Mouse (Mus musculus) embryonic stem cell, embryonic (primary cell): ENCODE results near the gene Dnah11.

Experiments used
- CTCF ChIA-PET, 4 experiments: fragments of 300-600 bp in 2 of 4; fragments of 350-600 bp in 2 of 4; sonication (Branson Sonifier 250); formaldehyde crosslinking; loops; one replicate each; lab custom pipeline; 2022; ENCODE audit warnings: inconsistent platforms in 2 of 4; lab: Charles Lee
- POLR2A ChIA-PET, 4 experiments: fragments of 300-600 bp in 2 of 4; fragments of 350-600 bp in 2 of 4; sonication (Branson Sonifier 250); formaldehyde crosslinking; loops; one replicate each; lab custom pipeline; 2022; ENCODE audit warnings: antibody characterized with exemption in 4 of 4, inconsistent platforms in 1 of 4; lab: Charles Lee

The Dnah11 gene

DNA sequence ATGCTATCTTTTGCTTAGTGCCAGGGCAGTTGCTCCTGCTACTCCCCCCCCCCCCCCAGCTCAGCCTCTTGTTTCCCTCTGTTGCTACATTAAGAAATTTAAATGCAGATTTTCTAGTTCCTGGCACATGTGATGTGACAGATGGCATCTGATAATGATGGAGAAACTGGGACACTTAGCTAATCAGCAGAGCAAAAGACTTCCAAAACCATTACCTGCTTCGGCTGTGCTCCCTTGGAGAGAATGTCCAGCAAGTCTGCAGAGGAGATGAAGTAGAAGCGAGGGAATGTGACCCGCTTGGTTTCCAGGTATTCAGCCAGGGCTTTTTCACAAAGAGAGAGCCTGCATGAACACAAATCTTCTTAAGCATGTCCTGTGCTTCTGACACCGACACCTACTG, 94.3 kb downstream of the Dnah11 start:
- POLR2A ChIA-PET: no interaction called here
- CTCF ChIA-PET: interaction anchor here in 1 of 4 experiments (0.6 kb wide), 1 partner anchor 1047 kb away, joined by 11 read pairs; no protein-coding TSS in a partner anchor

DNA sequence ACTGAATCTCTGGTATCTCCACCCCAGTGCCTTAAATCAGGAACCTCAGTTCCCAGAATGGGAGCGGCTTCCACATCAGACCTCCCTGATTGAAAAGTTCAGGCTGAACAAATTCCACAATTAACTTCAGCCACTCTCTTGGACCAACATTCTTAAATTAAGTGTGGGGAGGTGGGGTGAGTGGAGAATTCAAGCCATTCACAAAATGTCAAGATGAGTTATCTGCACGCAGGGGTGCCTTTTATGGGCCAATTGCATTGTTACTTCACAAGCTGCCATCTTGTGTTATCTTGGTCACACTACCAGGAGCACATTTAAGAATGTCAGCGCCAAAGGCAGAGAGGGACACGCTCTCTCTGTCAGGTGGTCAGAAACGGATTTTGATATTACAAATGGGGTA, 99.1 kb downstream of the Dnah11 start:
- CTCF ChIA-PET: no interaction called here
- POLR2A ChIA-PET: no interaction called here

DNA sequence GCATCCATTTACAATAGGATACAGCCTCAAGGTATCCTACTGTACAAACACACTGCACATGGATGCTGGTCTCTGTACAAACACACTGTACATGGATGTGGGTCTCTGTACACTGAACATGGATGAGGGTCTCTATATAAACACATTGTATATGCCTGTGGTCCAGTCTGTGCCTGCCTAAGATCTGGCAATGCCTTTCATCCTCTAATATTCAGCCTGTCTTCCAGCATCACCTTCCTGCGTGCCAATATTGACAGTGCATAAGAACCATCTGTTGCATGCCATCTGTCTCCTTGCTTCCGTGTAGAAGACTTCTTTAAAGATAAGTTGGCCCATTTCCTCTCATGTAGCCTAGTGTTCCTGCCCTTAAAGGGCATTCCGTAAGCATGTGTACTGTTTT, 100.6 kb downstream of the Dnah11 start:
- CTCF ChIA-PET: no interaction called here
- POLR2A ChIA-PET: no interaction called here

DNA sequence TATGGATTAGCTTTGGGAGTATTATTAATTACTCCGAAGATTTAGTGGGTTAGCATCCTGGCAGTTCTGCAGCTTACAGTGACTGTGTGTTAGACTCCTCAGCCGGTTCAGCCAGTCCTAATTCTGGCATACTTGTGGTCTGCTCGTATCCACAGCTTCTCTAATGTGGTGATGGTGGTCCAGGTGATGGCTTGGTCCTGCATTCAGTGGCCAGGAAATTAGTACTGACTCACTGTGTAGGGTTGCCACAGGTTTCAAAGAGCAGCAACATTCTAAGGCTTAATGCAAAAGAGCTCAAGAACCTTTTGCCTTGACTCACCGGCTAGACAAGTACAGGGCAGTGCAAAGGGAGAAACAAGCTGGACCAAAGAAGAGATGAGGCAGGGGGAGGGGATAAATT, 103.9 kb downstream of the Dnah11 start:
- CTCF ChIA-PET: no interaction called here

DNA sequence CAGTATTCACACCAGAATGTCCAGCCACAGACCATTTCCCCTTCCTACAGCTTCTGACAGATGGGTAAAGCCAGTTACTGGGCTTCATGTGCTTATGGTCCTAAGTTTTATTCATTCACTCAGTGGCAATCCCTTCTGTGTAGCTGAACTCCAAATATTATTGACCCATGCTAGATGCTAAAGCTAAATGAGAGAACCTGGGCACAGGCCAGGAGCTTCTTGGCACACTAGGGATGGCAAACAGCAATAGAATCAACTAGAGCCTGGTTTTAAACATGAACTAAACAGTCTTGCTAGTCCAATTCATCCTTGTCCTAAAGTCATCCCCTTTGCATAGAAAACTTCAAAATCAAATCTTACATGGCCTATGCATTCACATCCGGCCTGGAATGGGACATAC, 113.6 kb downstream of the Dnah11 start:
- ChIA-PET CTCF (no interaction called here), POLR2A (no interaction called here)

More for the DNA sequence above, 103.9 kb downstream of the Dnah11 start:
- POLR2A ChIA-PET: interaction anchor here in 2 of 4 experiments (0.7 kb wide), 2 partner anchors 88 to 321 kb away, joined by 4 to 5 read pairs; no protein-coding TSS in a partner anchor

DNA sequence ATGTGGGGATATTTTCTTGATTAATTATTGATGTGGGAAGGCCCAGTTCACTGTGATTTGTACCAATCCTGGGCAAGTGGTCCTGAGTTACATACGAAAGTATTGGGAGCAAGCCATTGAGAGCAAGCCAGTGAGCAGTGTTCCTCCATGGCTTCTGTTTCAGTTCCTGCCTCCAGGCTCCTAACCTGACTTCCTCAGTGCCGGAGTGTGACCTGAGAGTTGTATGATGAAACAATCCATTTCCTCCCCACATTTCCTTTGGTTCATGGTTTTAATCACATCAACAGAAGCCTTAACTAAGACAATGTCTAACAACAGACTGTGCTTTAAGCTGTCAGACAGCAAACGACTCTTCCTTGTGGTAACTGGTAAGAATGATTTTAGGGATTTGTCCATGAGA, 114.0 kb downstream of the Dnah11 start:
- CTCF ChIA-PET: no interaction called here

DNA sequence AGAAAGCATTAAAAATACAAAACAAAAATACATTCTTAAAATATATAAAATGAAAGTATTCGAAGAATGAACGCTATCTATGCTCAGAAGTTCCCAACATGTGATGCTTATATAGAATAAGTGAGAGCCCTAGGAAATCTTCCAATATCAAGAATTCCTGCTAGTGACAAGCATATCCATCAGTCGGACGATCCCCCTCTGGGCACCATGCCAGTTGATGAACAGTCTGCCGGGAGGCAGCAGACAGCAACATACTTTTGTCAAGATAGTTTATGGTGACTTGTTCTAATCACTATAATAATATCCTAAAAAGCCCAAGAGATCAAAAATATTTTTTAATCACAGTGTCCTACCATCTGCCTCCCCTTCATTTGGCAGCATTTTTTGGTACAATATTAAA, 114.7 kb downstream of the Dnah11 start:
- POLR2A ChIA-PET: no interaction called here
- CTCF ChIA-PET: no interaction called here

More for the DNA sequence above, 114.0 kb downstream of the Dnah11 start:
- POLR2A ChIA-PET: no interaction called here

DNA sequence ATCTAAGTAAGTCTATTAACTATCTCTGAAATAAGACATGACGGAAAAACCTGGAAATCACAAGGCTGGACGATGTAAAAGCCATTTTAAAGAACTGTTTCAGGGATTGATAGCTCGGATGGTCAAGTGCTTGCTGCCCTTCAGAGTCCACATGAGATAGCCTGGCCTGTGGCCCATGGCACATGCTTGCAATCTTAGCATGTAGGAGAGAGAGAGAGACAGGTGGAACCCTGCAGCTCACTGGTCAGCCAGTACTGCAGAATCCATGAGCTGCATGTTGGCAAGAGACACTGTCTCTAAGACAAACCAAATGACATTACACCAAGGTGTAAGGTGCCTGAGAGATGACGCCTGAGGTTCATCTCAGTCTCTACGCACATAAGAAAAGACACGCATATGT, 118.4 kb downstream of the Dnah11 start:
- CTCF ChIA-PET: no interaction called here
- POLR2A ChIA-PET: no interaction called here

DNA sequence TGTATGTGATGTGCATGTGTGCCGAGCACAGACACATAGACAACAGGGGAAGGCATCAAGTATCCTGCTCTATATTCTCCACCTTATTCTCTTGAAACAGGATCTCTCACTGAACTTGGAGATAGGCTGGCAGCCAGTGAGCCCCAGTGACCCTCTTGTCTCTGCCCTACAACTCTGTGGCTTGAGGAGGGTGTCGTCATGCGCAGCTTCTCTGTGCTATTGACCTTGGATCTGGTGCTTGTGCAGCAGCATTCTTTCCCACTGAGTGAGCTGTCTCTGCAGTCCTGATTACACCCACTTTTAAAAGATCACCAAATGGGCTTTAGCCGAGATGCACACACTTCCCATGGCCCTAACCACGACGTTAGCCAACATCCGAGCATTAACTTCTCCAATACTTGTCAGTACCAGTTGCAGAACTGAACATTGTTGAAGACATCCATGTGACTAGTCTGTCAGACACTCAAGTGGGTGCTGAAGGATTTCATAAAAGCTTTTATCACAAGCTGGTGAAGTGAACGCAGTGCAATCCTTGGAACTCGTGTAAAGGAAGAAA, 120.3 kb downstream of the Dnah11 start:
- POLR2A ChIA-PET: no interaction called here
- CTCF ChIA-PET: no interaction called here

DNA sequence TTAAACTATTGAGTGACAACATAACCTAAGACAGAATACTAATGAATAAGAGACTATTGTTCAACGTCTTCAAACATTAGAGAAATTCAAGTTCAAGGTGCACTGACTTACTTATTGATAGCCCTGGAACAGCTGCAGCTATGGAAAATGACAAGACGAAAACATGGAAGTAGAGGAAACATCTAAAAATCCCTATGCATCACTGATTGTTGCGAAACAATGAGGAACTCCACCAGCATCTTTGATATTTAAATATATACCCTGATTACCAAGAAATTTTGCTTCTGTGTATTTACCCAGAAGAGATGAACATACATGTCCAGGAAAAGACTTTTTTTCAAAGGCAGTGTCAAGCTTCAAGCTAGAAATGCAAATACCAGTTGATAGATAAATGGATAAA, 122.0 kb downstream of the Dnah11 start:
- POLR2A ChIA-PET: no interaction called here
- CTCF ChIA-PET: no interaction called here

DNA sequence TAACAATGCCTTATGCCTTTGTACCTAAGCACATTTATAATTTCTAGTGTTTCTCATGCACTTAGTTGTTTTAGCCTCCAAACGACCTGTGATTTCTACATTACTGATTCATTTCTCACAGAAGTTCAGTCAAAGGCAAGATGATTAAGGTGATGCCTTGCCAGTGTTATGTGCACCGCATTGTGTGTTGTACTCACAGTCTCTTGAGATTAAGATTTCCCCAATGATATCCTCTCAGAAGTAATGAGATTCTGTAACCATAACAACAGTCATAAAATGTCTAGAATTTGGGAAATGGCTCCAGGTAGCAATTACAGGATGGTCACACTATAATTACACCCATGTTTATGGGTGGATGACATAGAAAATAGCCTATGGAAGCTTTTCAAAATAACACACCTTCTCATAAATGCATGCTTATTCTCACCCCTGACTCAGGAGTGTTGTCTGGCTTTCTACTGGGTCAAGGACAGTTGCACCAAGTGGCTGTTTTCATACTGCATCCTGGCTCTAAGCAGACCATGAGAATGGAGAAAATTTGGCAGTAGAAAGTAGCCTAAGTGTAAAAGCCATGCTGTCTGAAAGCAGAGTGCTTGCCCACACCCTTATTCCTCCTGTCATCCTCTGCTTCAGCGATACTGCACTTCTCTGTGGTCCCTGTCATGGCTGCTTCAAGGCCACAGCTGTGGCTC, 126.5 kb downstream of the Dnah11 start:
- POLR2A ChIA-PET: no interaction called here
- CTCF ChIA-PET: no interaction called here

DNA sequence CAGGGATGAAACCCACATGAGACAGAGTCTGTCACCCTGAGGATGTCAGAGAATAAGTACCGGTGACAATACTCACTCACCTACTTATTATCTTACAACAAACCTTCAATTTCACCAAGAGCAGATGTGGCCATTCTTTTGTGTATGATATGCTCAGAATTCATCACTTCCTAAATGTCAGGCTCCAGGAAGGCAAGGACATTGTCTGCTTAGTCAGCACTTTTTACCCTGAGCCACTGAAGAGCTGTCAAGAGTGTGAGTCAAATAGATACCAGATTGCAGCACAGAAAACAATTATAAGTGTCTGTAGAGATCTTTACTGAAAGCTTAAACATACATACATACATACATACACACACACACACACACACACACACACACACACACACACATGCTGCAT, 127.2 kb downstream of the Dnah11 start:
- CTCF ChIA-PET: no interaction called here
- POLR2A ChIA-PET: no interaction called here

DNA sequence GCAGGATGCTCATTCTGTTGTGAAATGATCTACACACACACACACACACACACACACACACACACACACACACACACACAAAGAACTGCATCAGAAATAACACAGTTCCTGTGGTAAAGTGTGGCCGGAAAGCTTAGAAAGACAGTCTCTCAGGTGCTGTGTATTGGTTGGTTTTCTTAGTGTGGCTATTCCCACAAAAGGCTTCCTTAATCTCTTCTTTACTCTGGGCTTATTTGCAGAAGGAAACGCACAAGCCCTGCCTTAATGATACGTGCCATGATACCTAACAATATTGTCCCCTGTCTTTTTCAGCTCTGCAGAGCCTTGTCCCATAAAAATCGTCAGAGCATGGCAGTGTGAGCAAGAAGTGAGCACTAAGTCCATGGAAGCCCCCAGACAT, 130.1 kb downstream of the Dnah11 start:
- ChIA-PET CTCF (no interaction called here), POLR2A (no interaction called here)

DNA sequence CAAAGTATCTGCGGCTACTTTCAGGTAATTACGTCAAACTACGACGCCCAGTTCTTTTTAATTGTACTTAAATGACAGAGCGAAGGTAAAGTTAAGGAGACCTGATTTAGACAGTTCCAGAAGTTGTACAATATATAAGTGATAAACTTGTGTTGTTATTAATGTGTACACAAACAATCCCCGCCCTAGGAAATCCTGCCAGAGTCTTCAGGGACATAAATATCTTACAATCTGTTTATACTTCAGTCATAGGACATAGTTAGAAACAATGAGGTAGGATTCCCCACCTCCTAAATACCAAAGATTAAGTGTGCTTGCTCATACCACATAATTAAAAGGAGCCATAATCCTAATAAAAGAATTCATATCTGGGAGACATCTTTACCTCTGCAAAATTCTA, 136.5 kb downstream of the Dnah11 start:
- ChIA-PET CTCF (no interaction called here), POLR2A (no interaction called here)

DNA sequence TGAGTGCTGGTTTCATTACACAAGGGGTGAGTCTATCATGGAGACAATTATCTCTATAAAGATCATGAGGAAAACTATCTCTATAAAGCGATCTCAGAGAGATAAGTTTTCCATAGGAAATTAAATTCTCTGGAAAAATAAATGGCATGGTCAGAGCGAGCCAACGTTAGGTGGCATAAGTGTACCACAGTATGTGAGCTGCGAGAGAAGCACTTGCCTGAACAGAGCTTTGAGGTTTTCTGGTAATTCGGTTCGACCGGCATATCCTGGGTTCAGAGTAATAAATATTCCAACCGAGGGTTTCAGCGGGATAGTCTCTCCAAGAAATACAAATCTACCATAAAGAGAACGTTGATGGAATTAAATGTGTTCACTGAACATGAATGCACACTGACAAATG, 142.0 kb downstream of the Dnah11 start:
- CTCF ChIA-PET: no interaction called here
- POLR2A ChIA-PET: no interaction called here

DNA sequence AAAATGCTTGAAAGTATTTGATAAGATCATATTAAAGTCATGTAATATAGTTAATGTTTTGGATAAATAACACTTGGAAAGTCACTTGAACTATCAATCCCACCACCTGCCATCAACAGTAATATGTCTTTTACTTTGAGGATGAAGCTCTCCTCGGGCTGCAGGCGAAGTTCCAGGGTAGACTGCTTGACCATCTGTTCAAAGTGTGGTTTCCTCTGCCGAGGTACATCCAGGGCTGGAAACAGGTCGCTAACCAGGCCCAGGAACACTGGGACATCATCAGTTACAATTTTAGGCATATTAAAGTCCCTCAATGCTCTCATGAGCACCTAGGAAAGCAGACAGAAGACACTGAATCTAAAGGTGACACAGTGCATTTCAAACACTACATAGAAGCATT, 153.5 kb downstream of the Dnah11 start:
- ChIA-PET CTCF (no interaction called here), POLR2A (no interaction called here)

DNA sequence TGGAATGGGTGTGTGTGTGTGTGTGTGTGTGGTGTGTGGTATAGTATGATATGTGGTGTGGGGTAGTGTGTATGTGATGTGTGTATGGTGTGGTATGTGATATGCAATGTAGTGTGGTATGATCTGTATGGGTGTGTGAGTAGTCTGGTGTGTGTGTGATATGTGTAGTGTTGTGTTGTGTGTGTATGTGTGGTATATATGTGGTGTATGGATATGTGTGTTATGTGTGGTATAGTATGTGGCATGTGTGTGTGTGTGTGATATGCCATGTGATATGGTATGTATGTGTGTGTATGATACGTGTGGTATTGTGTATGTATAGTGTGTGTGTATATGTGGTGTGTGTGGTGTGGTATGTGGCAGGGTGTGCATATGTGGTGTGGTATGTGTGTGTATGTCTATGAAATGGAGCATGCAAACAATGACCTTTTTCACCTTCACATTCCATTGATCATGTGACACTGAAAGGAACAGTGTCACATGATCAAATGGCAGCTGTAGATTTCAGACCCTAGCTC, 155.7 kb downstream of the Dnah11 start:
- ChIA-PET CTCF (no interaction called here), POLR2A (no interaction called here)

DNA sequence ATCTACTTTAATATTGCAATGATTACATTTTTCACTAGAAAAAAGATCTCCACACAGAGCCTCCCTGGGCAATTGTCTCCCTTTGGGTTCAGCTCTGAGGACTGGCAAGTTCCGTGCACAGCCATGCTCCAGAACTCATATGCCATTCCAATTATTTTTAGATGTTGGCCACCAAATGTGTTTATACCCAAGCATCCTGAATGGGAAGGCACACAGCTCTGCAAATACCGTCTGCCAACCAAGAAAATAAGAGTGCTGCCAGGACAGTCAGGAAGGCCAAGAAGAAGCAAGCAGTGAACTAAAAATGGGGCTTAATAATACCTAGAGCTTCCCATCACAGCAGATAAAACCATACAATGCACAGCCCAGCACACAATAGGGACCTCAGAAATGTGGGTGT, 156.6 kb downstream of the Dnah11 start:
- ChIA-PET CTCF (no interaction called here), POLR2A (interaction anchor here in 1 of 4 experiments (0.6 kb wide), 1 partner anchor 62 kb away, joined by 3 read pairs; no protein-coding TSS in a partner anchor)

DNA sequence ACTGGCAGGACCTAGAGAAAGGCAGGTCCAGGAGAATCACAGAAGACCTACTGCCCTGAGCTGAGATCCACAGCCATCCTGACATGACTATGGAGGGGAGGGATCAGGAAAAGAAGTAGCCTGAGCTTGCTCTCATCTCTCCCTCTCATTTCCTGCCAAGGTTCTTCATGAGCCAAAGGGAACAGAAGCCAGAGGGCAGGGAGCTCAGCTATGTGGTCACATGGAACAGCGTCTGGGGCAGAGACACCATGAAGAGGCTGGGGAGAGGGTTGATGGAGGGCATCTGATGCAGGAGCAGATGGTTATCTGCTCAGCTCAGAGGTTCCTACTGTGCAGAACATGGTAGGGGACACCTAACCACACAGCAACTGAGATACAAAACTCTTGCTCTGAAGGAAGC, 163.9 kb downstream of the Dnah11 start:
- ChIA-PET POLR2A (no interaction called here), CTCF (no interaction called here)

DNA sequence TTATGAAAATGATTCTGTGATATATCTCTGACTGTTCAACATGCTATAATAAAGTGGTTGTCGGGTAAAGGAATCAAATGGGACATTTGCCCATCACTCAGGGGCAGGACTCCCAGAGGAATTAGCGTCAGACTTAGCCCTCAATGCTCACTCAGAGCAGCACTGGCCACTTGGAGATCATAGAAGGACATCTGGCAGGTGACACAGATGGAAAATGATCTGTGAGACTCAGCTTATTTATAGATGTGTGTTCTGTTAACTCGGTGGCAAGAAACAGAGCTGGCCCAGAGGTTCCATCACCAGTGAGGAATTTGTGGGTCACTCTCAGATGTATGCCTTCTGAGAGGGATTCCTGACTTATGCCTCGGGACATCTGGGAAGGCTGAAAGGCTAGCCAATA, 173.1 kb downstream of the Dnah11 start:
- ChIA-PET CTCF (no interaction called here), POLR2A (no interaction called here)

DNA sequence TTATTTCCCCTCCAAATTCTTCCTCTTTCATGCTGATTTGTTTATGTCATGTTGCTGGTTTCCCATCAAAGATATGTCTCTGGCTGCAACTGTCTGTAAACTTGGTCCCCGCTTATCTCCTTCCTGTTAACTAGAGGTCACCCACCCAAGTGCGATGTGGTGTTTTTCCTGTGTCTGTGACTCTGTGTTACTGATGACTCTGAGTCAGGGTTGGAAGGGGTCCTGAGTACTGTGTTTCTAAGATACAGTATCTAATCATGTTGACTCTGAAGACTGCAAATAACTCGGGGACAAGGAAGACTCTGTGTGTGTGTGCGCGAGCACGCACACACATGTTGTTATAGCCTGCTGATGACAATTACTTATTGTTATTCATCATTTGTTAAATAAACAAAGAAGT, 179.9 kb downstream of the Dnah11 start:
- ChIA-PET POLR2A (no interaction called here), CTCF (no interaction called here)
